Mouse (Mus musculus) erythroblast, embryonic 14.5 days (primary cell): Measurements from ENCODE around the gene Ctnna3.

Experiments
- GATA1 ChIP-seq: IDR thresholded peaks from 2 replicates; pipeline ENCODE4 v1.6.1; 2012; ENCODE audit warnings: low read length, inconsistent platforms, mixed read lengths
- TAL1 ChIP-seq: IDR thresholded peaks from 3 replicates; pipeline ENCODE4 v1.6.1; 2012; ENCODE audit warnings: low read length, inconsistent platforms, mixed read lengths

GRCm38 (mm10) chr10:63972300-63972699 is 542.4 kb downstream of the Ctnna3 start:
- TF ChIP-seq GATA1 (no peak), TAL1 (no peak)
